Mouse (Mus musculus): ENCODE results near the gene Gprc5d. TPM values are rescaled to one million over a fixed set of nuclear protein-coding genes. Genes with fewer than 3 reads are reported as not detected.

The Gprc5d gene
- total and polyA plus RNA-seq, 3 experiments, result not detected

DNA sequence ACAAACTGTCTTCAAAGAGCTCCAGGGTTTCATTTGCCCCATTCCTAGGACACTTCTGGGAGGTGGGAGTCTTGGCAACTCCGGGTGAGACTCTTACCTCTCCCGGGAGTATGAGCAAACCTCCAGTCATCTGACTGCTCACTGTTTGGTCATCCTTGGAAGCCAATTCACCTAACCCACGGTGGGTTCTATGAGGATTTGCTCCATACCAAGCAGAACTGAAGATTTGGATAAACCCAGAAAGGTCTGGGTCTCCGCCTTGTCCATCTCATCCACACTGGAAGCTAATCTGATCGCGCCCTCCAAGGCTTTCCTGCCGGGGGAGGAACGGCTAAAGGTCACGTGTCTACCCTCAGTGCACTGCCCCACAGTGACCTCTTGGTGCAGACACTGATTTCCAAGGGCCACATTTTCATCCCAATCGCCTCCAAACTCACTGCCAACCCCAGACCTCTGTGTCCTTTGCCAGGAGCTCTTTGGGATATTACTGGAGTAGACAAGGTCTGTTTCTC is 34.0 kb downstream of the Gprc5d start:
- Histone ChIP-seq H3K4me1 (ENCODE audit: control insufficient read depth, insufficient read depth, low read length) (peaks cover 1% of the 10 kb centered on the region; the same call in 1 of the 2 replicates), H3K27ac (no peak overlapping the region), H3K79me2 (replicated peaks; ENCODE audit: control insufficient read depth, insufficient read depth, low read length) (no peaks in the 10 kb centered on the region), H3K27me3 (ENCODE audit: control insufficient read depth, insufficient read depth, low read length) (no peaks in the 10 kb centered on the region), H3K9ac (ENCODE audit: low read depth, low read length) (no peak overlapping the region), H3K4me3 (no peak overlapping the region), H3K36me3 (ENCODE audit: control insufficient read depth, insufficient read depth, low read length) (no peaks in the 10 kb centered on the region)
- no peak for DNase-seq
- TF ChIP-seq EP300 (IDR thresholded peaks at IDR 0.05; ENCODE audit: insufficient read depth, low read depth, low read length) (no peak), CTCF (IDR thresholded peaks at IDR 0.05) (no peak), POLR2A (IDR thresholded peaks at IDR 0.05; ENCODE audit: insufficient read depth, low read depth, low read length) (no peak)
- intact Hi-C loops (cut with DNase I), result loop anchor here (5.0 kb wide), 1 partner anchor 57 kb away; no protein-coding TSS in a partner anchor
- 68% methylated on average over 10 of the region's 10 CpGs for WGBS

- no peaks in the 10 kb centered on the region for H3K36me3 ChIP-seq (ENCODE audit: control insufficient read depth, insufficient read depth, low read length)
- no peaks in the 10 kb centered on the region for H3K79me2 ChIP-seq (replicated peaks; ENCODE audit: control insufficient read depth, insufficient read depth, low read length)
- intact Hi-C loops (cut with DNase I), result no loop called here
- H3K27ac ChIP-seq, result no peak overlapping the region
- H3K9ac ChIP-seq (ENCODE audit: low read depth, low read length), result no peak overlapping the region
- no peak for DNase-seq
- H3K4me1 ChIP-seq (ENCODE audit: control insufficient read depth, insufficient read depth, low read length), result no peaks in the 10 kb centered on the region
- no peaks in the 10 kb centered on the region for H3K27me3 ChIP-seq (ENCODE audit: control insufficient read depth, insufficient read depth, low read length)
- 61% methylated on average over 12 of the region's 12 CpGs for WGBS
- no peak overlapping the region for H3K4me3 ChIP-seq
- no peak for TF ChIP-seq EP300 (IDR thresholded peaks at IDR 0.05; ENCODE audit: insufficient read depth, low read depth, low read length)
- TF ChIP-seq CTCF (IDR thresholded peaks at IDR 0.05), result no peak
- no peak for TF ChIP-seq POLR2A (IDR thresholded peaks at IDR 0.05; ENCODE audit: insufficient read depth, low read depth, low read length)
Observed at GRCm38 (mm10) chr6:135078420-135078819, 39.7 kb downstream of the Gprc5d start.

DNA sequence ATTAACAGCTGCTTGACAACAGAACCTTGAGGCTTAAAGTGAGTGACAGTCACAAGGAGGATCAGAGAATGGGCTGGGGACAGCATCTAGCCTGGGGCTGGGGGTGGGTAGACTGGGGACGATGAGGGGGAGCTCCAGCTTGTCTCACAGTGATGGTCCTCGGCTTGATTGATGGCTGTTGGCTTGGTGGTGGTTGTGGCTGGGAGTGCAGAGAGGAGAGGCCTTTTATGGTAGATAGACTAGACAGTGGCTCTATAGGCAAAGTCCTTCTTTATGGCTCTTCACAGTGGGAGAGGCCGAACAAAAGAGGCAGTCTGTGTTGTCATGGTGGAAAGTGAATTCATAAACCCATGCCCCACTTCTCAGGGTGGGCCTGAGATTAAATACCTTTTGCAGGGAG is 41.9 kb downstream of the Gprc5d start:
- Histone ChIP-seq H3K4me1 (ENCODE audit: control insufficient read depth, insufficient read depth, low read length) (no peaks in the 10 kb centered on the region), H3K79me2 (replicated peaks; ENCODE audit: control insufficient read depth, insufficient read depth, low read length) (no peaks in the 10 kb centered on the region), H3K4me3 (no peak overlapping the region), H3K36me3 (ENCODE audit: control insufficient read depth, insufficient read depth, low read length) (no peaks in the 10 kb centered on the region), H3K9ac (ENCODE audit: low read depth, low read length) (no peak overlapping the region), H3K27ac (no peak overlapping the region), H3K27me3 (ENCODE audit: control insufficient read depth, insufficient read depth, low read length) (no peaks in the 10 kb centered on the region)
- intact Hi-C loops (cut with DNase I), result no loop called here
- TF ChIP-seq EP300 (IDR thresholded peaks at IDR 0.05; ENCODE audit: insufficient read depth, low read depth, low read length) (no peak), POLR2A (IDR thresholded peaks at IDR 0.05; ENCODE audit: insufficient read depth, low read depth, low read length) (no peak), CTCF (IDR thresholded peaks at IDR 0.05) (no peak)
- 87% methylated on average over 3 of the region's 3 CpGs for WGBS
- no peak for DNase-seq

DNA sequence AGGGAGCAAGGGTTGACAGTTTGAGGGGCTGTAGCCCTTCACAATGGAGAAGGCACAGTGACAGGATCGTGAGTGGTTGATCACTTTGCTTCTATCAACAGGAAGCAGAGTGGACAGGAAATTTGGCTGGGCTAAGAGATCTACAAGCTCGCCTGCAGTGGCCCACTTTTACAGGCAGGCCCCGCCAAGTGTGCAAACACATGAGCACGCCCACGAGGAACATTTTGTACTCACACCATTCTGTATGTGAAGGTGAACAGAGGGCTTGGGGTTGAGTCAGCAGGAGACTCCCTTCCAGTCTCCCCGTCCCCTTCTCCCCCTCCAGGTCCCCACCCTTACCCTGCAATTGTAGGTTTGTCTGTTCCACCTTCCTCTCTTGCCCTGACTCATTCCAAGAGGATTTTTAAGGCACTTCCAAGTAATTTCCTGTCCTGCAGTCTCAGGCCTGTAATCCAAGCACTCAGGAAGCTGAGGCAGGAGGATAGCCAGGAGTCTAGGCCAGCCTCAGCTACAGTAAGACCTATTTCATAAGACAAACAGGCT is 43.6 kb downstream of the Gprc5d start:
- TF ChIP-seq POLR2A (IDR thresholded peaks at IDR 0.05; ENCODE audit: insufficient read depth, low read depth, low read length) (no peak), CTCF (IDR thresholded peaks at IDR 0.05) (no peak), EP300 (IDR thresholded peaks at IDR 0.05; ENCODE audit: insufficient read depth, low read depth, low read length) (no peak)
- Histone ChIP-seq H3K27ac (no peak overlapping the region), H3K9ac (ENCODE audit: low read depth, low read length) (no peak overlapping the region), H3K4me3 (no peak overlapping the region), H3K79me2 (replicated peaks; ENCODE audit: control insufficient read depth, insufficient read depth, low read length) (no peaks in the 10 kb centered on the region), H3K36me3 (ENCODE audit: control insufficient read depth, insufficient read depth, low read length) (no peaks in the 10 kb centered on the region), H3K27me3 (ENCODE audit: control insufficient read depth, insufficient read depth, low read length) (no peaks in the 10 kb centered on the region), H3K4me1 (ENCODE audit: control insufficient read depth, insufficient read depth, low read length) (no peaks in the 10 kb centered on the region)
- WGBS, result 44% methylated on average over 6 of the region's 6 CpGs
- DNase-seq, result no peak
- intact Hi-C loops (cut with DNase I), result no loop called here

- no peaks in the 10 kb centered on the region for H3K36me3 ChIP-seq (ENCODE audit: control insufficient read depth, insufficient read depth, low read length)
- intact Hi-C loops (cut with DNase I), result no loop called here
- no peak for TF ChIP-seq EP300 (IDR thresholded peaks at IDR 0.05; ENCODE audit: insufficient read depth, low read depth, low read length)
- TF ChIP-seq POLR2A (IDR thresholded peaks at IDR 0.05; ENCODE audit: insufficient read depth, low read depth, low read length), result no peak
- no peak for TF ChIP-seq CTCF (IDR thresholded peaks at IDR 0.05)
- no peak overlapping the region for H3K27ac ChIP-seq
- no peak for DNase-seq
- 72% methylated on average over 2 of the region's 2 CpGs for whole genome bisulfite sequencing
- H3K79me2 ChIP-seq (replicated peaks; ENCODE audit: control insufficient read depth, insufficient read depth, low read length), result no peaks in the 10 kb centered on the region
- H3K27me3 ChIP-seq (ENCODE audit: control insufficient read depth, insufficient read depth, low read length), result no peaks in the 10 kb centered on the region
- H3K4me3 ChIP-seq, result no peak overlapping the region
- no peak overlapping the region for H3K9ac ChIP-seq (ENCODE audit: low read depth, low read length)
- H3K4me1 ChIP-seq (ENCODE audit: control insufficient read depth, insufficient read depth, low read length), result no peaks in the 10 kb centered on the region; the same call in 1 of the 2 replicates
Observed at GRCm38 (mm10) chr6:135070347-135070746, 47.7 kb downstream of the Gprc5d start.

DNA sequence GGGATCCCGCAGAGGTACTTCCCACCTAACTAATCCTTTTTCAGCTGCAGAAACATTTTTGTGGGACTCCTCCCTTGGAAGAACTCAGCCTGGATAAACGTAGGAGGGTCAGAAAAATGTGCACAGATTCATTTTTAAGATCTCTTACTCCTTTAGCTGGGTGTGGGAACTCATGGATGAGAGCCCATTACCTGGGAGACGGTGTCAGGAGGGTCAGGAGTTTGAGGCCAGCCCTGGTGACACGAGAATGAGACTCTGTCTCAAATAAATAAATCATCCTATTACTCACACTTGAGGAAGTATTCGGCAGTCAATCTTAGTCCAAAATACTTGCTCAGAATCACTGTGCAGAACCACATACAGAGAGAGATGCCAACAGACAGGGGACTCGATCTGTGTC is 48.2 kb downstream of the Gprc5d start:
- no peak for DNase-seq
- H3K36me3 ChIP-seq (ENCODE audit: control insufficient read depth, insufficient read depth, low read length), result no peaks in the 10 kb centered on the region
- H3K9ac ChIP-seq (ENCODE audit: low read depth, low read length), result no peak overlapping the region
- H3K79me2 ChIP-seq (replicated peaks; ENCODE audit: control insufficient read depth, insufficient read depth, low read length), result no peaks in the 10 kb centered on the region
- TF ChIP-seq CTCF (IDR thresholded peaks at IDR 0.05), result no peak
- no peak for TF ChIP-seq EP300 (IDR thresholded peaks at IDR 0.05; ENCODE audit: insufficient read depth, low read depth, low read length)
- no peak for TF ChIP-seq POLR2A (IDR thresholded peaks at IDR 0.05; ENCODE audit: insufficient read depth, low read depth, low read length)
- no peaks in the 10 kb centered on the region; the same call in 1 of the 2 replicates for H3K4me1 ChIP-seq (ENCODE audit: control insufficient read depth, insufficient read depth, low read length)
- intact Hi-C loops (cut with DNase I), result no loop called here
- WGBS, result 72% methylated on average over 6 of the region's 6 CpGs
- no peaks in the 10 kb centered on the region for H3K27me3 ChIP-seq (ENCODE audit: control insufficient read depth, insufficient read depth, low read length)
- H3K4me3 ChIP-seq, result no peak overlapping the region
- H3K27ac ChIP-seq, result no peak overlapping the region

Measured in heart, adult 2 months (tissue).